Mouse (Mus musculus) inflammation-experienced regulatory T-cells, adult 6 months (primary cell): ENCODE measurements around the gene Atp5g3. TPM values are rescaled to one million over a fixed set of nuclear protein-coding genes. Genes with fewer than 3 reads are reported as not detected.
"Not testable (repeated sequence)": the region's sequence is repeated elsewhere in the genome, so short reads cannot be mapped to it uniquely, and the experiment has no call there.

ENCODE experiments used
- ATAC-seq: one replicate; pipeline ENCODE4 v1.8.0; 2017
- polyA plus RNA-seq, 3 experiments: library from polyadenylated mRNA; unstranded; fragments of 100-300 nt; shearing (Covaris generic); gene quantifications; one replicate each; pipeline ENCODE4 v1.2.1; 2017

Gene Atp5g3
- polyA plus RNA-seq = 100 to 1,000 TPM; 353 to 522 (median 373) TPM

- ATAC-seq = peak; percentile 92
Observed at GRCm38 (mm10) chr2:73911175-73911700, at the start of gene Atp5g3. Gene Atp5g3, minus strand, starts transcription at chr2:73911326.

- no peak for ATAC-seq
Observed at GRCm38 (mm10) chr2:73958342-73958741, 47.2 kb upstream of the Atp5g3 start.

GRCm38 (mm10) chr2:73953612-73954011 lies 42.5 kb upstream of the Atp5g3 start:
- no peak for ATAC-seq

- no peak for ATAC-seq
Observed at GRCm38 (mm10) chr2:73952597-73953219, 41.6 kb upstream of the Atp5g3 start.

- no peak for ATAC-seq
Observed at GRCm38 (mm10) chr2:73947360-73947759, 36.2 kb upstream of the Atp5g3 start.

- no peak for ATAC-seq
Observed at GRCm38 (mm10) chr2:73943735-73944134, 32.6 kb upstream of the Atp5g3 start.

- no peak for ATAC-seq
Observed at GRCm38 (mm10) chr2:73942844-73943243, 31.7 kb upstream of the Atp5g3 start.

GRCm38 (mm10) chr2:73941281-73941680 lies 30.2 kb upstream of the Atp5g3 start:
- ATAC-seq = no peak

- no peak for ATAC-seq
Observed at GRCm38 (mm10) chr2:73940471-73940870, 29.3 kb upstream of the Atp5g3 start.

GRCm38 (mm10) chr2:73938896-73939295 lies 27.8 kb upstream of the Atp5g3 start:
- ATAC-seq = no peak

GRCm38 (mm10) chr2:73932676-73933313 lies 21.7 kb upstream of the Atp5g3 start:
- ATAC-seq = no peak

GRCm38 (mm10) chr2:73927711-73928110 lies 16.6 kb upstream of the Atp5g3 start:
- no peak for ATAC-seq

- no peak for ATAC-seq
Observed at GRCm38 (mm10) chr2:73925539-73925938, 14.4 kb upstream of the Atp5g3 start.

GRCm38 (mm10) chr2:73925089-73925488 lies 14.0 kb upstream of the Atp5g3 start:
- no peak for ATAC-seq

GRCm38 (mm10) chr2:73919642-73920041 lies 8.5 kb upstream of the Atp5g3 start:
- no peak for ATAC-seq

- ATAC-seq = no peak
Observed at GRCm38 (mm10) chr2:73912264-73912663, 1.1 kb upstream of the Atp5g3 start.

- ATAC-seq = peak; percentile 22
Observed at GRCm38 (mm10) chr2:73910571-73911174, 453 bp downstream of the Atp5g3 start.

GRCm38 (mm10) chr2:73909116-73909515 lies 2.0 kb downstream of the Atp5g3 start:
- no peak for ATAC-seq

- ATAC-seq = not testable (repeated sequence)
Observed at GRCm38 (mm10) chr2:73904679-73905078, 6.4 kb downstream of the Atp5g3 start.

GRCm38 (mm10) chr2:73903536-73903935 lies 7.6 kb downstream of the Atp5g3 start:
- ATAC-seq = no peak

GRCm38 (mm10) chr2:73902328-73902727 lies 8.8 kb downstream of the Atp5g3 start:
- not testable (repeated sequence) for ATAC-seq

- ATAC-seq = no peak
Observed at GRCm38 (mm10) chr2:73901169-73901568, 10.0 kb downstream of the Atp5g3 start.

- no peak for ATAC-seq
Observed at GRCm38 (mm10) chr2:73900364-73900763, 10.8 kb downstream of the Atp5g3 start.

- ATAC-seq = not testable (repeated sequence)
Observed at GRCm38 (mm10) chr2:73896919-73897318, 14.2 kb downstream of the Atp5g3 start.
